Mouse (Mus musculus): ENCODE data around the gene Vmn1r239-ps. TPM values are rescaled to one million over a fixed set of nuclear protein-coding genes. Genes with fewer than 3 reads are reported as not detected.

Gene Vmn1r239-ps
- polyA plus RNA-seq (2012; rRNA removed): not detected in 2 replicates

GRCm38 (mm10) chrX:147453610-147454009, at the start of gene Vmn1r239-ps:
Gene Vmn1r239-ps (minus strand): TSS chrX:147453710.

DNA sequence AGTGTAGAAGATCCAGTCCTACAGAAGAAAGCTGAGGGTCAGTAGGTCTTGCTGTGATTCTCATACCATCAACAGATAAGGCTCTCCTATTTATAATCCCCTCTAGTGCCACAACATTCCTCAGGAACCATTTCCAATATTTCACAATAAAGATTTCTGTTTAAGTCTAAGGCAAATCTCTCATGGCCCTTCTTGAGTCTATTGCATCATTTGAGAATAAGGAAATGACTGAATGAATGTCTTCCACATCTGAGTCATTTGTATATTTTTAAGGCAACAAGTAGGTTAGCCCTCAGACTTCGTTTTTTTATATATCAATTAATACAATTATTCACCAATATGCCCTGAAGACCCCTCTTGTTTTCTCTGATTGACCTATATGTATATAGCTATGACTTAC, 24.4 kb downstream of the Vmn1r239-ps start, which contains the start of gene Il13ra2:
Gene Il13ra2, minus strand, starts transcription at position 64 of the 400 bp plus-strand sequence.

Other genes with a start within 250 kb of the Vmn1r239-ps start
- 0.07 and 0.17 TPM in 2 replicates for gene Il13ra2, start 24.5 kb downstream of the Vmn1r239-ps start, polyA plus RNA-seq (2012; rRNA removed)
- 0.26 and 0.30 TPM in 2 replicates for gene Lrch2, start 100.4 kb upstream of the Vmn1r239-ps start, polyA plus RNA-seq (2012; rRNA removed)

All from liver, embryonic 18 days (tissue).